Mouse (Mus musculus) midbrain, embryonic 14.5 days (tissue): ENCODE measurements around the gene Cdk5rap2. TPM values are rescaled to one million over a fixed set of nuclear protein-coding genes. Genes with fewer than 3 reads are reported as not detected.

Source experiments
- ATAC-seq: fragments of 200-750 bp; cut with Nextera tagmentation; 2 replicates; pipeline ENCODE4 v1.8.0; 2017; ENCODE audit warnings: moderate number of reproducible peaks, moderate library complexity; ENCODE audit not compliant: low FRiP score, low TSS enrichment
- DNase-seq: peaks from one replicate; pipeline ENCODE4 v3.0.0-alpha.2; 2015
- H3K27ac ChIP-seq: fragments of 300-500 bp; sonication (generic); replicated peaks from 2 replicates; pipeline ENCODE4 v1.5.1; 2014; ENCODE audit warnings: mild to moderate bottlenecking, low read depth, low read length, moderate library complexity
- H3K27me3 ChIP-seq: fragments of 300-500 bp; sonication (generic); 2 replicates; pipeline ENCODE4 v1.6.1; 2014; ENCODE audit warnings: low read length, control low read depth, mixed read lengths; ENCODE audit not compliant: control insufficient read depth, insufficient read depth
- H3K36me3 ChIP-seq: fragments of 300-500 bp; sonication (generic); 2 replicates; pipeline ENCODE4 v1.6.1; 2014; ENCODE audit warnings: low read length, control low read depth; ENCODE audit not compliant: control insufficient read depth, insufficient read depth
- H3K4me1 ChIP-seq: fragments of 300-500 bp; sonication (generic); 2 replicates; pipeline ENCODE4 v1.6.1; 2014; ENCODE audit warnings: mild to moderate bottlenecking, antibody characterized with exemption, low read length, control low read depth; ENCODE audit not compliant: control insufficient read depth, insufficient read depth
- H3K4me2 ChIP-seq: fragments of 300-500 bp; sonication (generic); 2 replicates; pipeline ENCODE4 v1.6.1; 2014; ENCODE audit warnings: mild to moderate bottlenecking, low read length, moderate library complexity
- H3K4me3 ChIP-seq: fragments of 300-500 bp; sonication (generic); replicated peaks from 2 replicates; pipeline ENCODE4 v1.5.1; 2014; ENCODE audit warnings: low read depth, low read length
- H3K9ac ChIP-seq: fragments of 300-500 bp; sonication (generic); replicated peaks from 2 replicates; pipeline ENCODE4 v1.6.1; 2014; ENCODE audit warnings: mild to moderate bottlenecking, low read length, moderate library complexity
- H3K9me3 ChIP-seq: fragments of 300-500 bp; sonication (generic); 2 replicates; pipeline ENCODE4 v1.6.1; 2016; ENCODE audit warnings: low read length, control low read depth, mixed read lengths; ENCODE audit not compliant: control insufficient read depth
- WGBS: fragments of 180-500 bp; shearing (Covaris S2); extraction: QIAGEN DNeasy Blood & Tissue Kit; methylation state at CpG from one replicate; pipeline ENCODE4 v1.1.7; 2014; 5-methylcytosine and 5-hydroxymethylcytosine counted together
- polyA plus RNA-seq: library from polyadenylated mRNA; unstranded; fragments of >200 nt; fragmentation: Nextera tagmentation; extraction: Ambion mirVana; gene quantifications from 2 replicates; pipeline ENCODE4 v1.2.1, GENCODE M21; 2014

Gene Cdk5rap2
- polyA plus RNA-seq, 1 experiment from 2014 or later, result 14.8 TPM

GRCm38 (mm10) chr4:70267213-70267906, 142.9 kb downstream of the Cdk5rap2 start:
- Histone ChIP-seq H3K4me3 (no peak overlapping the region), H3K4me1 (no peaks in the 10 kb centered on the region), H3K27ac (no peak overlapping the region), H3K36me3 (peaks cover 30% of the 10 kb centered on the region), H3K27me3 (no peaks in the 10 kb centered on the region), H3K4me2 (no peak overlapping the region), H3K9me3 (no peaks in the 10 kb centered on the region), H3K9ac (no peak overlapping the region)
- no peak for DNase-seq
- ATAC-seq, result no peak
- 88% methylated on average over 2 of the region's 2 CpGs for WGBS

GRCm38 (mm10) chr4:70265248-70265647, 145.0 kb downstream of the Cdk5rap2 start:
- H3K9me3 ChIP-seq, result no peaks in the 10 kb centered on the region
- ATAC-seq, result peak; percentile 43; the same call in 1 of the 2 replicates
- H3K36me3 ChIP-seq, result peaks cover 18% of the 10 kb centered on the region
- no peak overlapping the region for H3K4me3 ChIP-seq
- no peak overlapping the region for H3K9ac ChIP-seq
- H3K27me3 ChIP-seq, result no peaks in the 10 kb centered on the region
- H3K4me2 ChIP-seq, result no peak overlapping the region
- DNase-seq, result peak; percentile 69
- no peak overlapping the region for H3K27ac ChIP-seq
- no peaks in the 10 kb centered on the region for H3K4me1 ChIP-seq
- WGBS, result 66% methylated on average over 6 of the region's 6 CpGs

- H3K4me1 ChIP-seq, result peaks cover 14% of the 10 kb centered on the region; the same call in 1 of the 2 replicates
- peaks cover 18% of the 10 kb centered on the region for H3K36me3 ChIP-seq
- no peak overlapping the region for H3K4me2 ChIP-seq
- H3K9ac ChIP-seq, result no peak overlapping the region
- H3K9me3 ChIP-seq, result no peaks in the 10 kb centered on the region
- 91% methylated on average over 5 of the region's 5 CpGs for WGBS
- no peak for ATAC-seq
- H3K27me3 ChIP-seq, result no peaks in the 10 kb centered on the region
- H3K4me3 ChIP-seq, result no peak overlapping the region
- H3K27ac ChIP-seq, result no peak overlapping the region
- no peak for DNase-seq
These were observed 147.4 kb downstream of the Cdk5rap2 start for GRCm38 (mm10) chr4:70262850-70263249.

GRCm38 (mm10) chr4:70261315-70261714, 148.9 kb downstream of the Cdk5rap2 start:
- Histone ChIP-seq H3K36me3 (peaks cover 18% of the 10 kb centered on the region), H3K4me3 (no peak overlapping the region), H3K4me1 (peaks cover 14% of the 10 kb centered on the region; the same call in 1 of the 2 replicates), H3K27ac (no peak overlapping the region), H3K4me2 (no peak overlapping the region), H3K9ac (no peak overlapping the region), H3K9me3 (no peaks in the 10 kb centered on the region), H3K27me3 (no peaks in the 10 kb centered on the region)
- ATAC-seq (no peak), DNase-seq (no peak)
- 82% methylated on average over 5 of the region's 5 CpGs for WGBS

GRCm38 (mm10) chr4:70260419-70260807, 149.8 kb downstream of the Cdk5rap2 start:
- ATAC-seq (no peak), DNase-seq (no peak)
- 95% methylated on average over 11 of the region's 11 CpGs for WGBS
- Histone ChIP-seq H3K4me2 (no peak overlapping the region), H3K4me3 (no peak overlapping the region), H3K9ac (no peak overlapping the region), H3K27ac (no peak overlapping the region), H3K4me1 (peaks cover 14% of the 10 kb centered on the region; the same call in 1 of the 2 replicates), H3K9me3 (no peaks in the 10 kb centered on the region), H3K27me3 (no peaks in the 10 kb centered on the region), H3K36me3 (peaks cover 15% of the 10 kb centered on the region)

- Histone ChIP-seq H3K4me1 (peaks cover 14% of the 10 kb centered on the region; the same call in 1 of the 2 replicates), H3K9me3 (no peaks in the 10 kb centered on the region), H3K27me3 (no peaks in the 10 kb centered on the region), H3K4me2 (no peak overlapping the region), H3K9ac (no peak overlapping the region), H3K4me3 (no peak overlapping the region), H3K27ac (no peak overlapping the region), H3K36me3 (peaks cover 15% of the 10 kb centered on the region)
- 79% methylated on average over 3 of the region's 3 CpGs for WGBS
- ATAC-seq, result no peak
- peak; percentile 20 for DNase-seq
These were observed 150.4 kb downstream of the Cdk5rap2 start for GRCm38 (mm10) chr4:70259726-70260418.

- H3K27ac ChIP-seq, result no peak overlapping the region
- H3K36me3 ChIP-seq, result peaks cover 16% of the 10 kb centered on the region
- no peak overlapping the region for H3K4me3 ChIP-seq
- no peak for ATAC-seq
- H3K9ac ChIP-seq, result no peak overlapping the region
- no peak overlapping the region for H3K4me2 ChIP-seq
- WGBS, result 58% methylated on average over 9 of the region's 9 CpGs
- no peaks in the 10 kb centered on the region for H3K27me3 ChIP-seq
- H3K4me1 ChIP-seq, result peaks cover 14% of the 10 kb centered on the region; the same call in 1 of the 2 replicates
- H3K9me3 ChIP-seq, result no peaks in the 10 kb centered on the region
- DNase-seq, result no peak
These were observed 151.4 kb downstream of the Cdk5rap2 start for GRCm38 (mm10) chr4:70258826-70259225.

GRCm38 (mm10) chr4:70258205-70258604, 152.0 kb downstream of the Cdk5rap2 start:
- H3K9me3 ChIP-seq, result no peaks in the 10 kb centered on the region

More at GRCm38 (mm10) chr4:70258205-70258604, 152.0 kb downstream of the Cdk5rap2 start:
- H3K4me3 ChIP-seq, result no peak overlapping the region
- no peak overlapping the region for H3K4me2 ChIP-seq
- peaks cover 21% of the 10 kb centered on the region for H3K36me3 ChIP-seq
- 82% methylated on average over 6 of the region's 6 CpGs for WGBS
- H3K4me1 ChIP-seq, result peaks cover 14% of the 10 kb centered on the region; the same call in 1 of the 2 replicates
- ATAC-seq (0 out of 2 replicates have a peak, but pooled peaks have one; percentile 55), DNase-seq (peak; percentile 49)
- no peak overlapping the region for H3K27ac ChIP-seq
- H3K27me3 ChIP-seq, result no peaks in the 10 kb centered on the region
- H3K9ac ChIP-seq, result no peak overlapping the region
